ENCODE assay signal across 21 mouse cellular contexts in genomic region chr7:75369366-75369765, GRCm38 (mm10).
A peak's percentile ranks its signal among the peaks of the same experiment; 100 is the strongest.
DNase-seq lines count a peak whose midpoint lies in the region; ATAC-seq and TF ChIP-seq lines count a peak whose summit lies in the region.
"Had no signal": no experiment of that assay in that cellular context is flagged by ENCODE, and none has a peak within 500 bp of the region (broad histone marks: within the 10 kb centered on the region; RNA-seq: fewer than 3 reads in every experiment).

No protein-coding gene starts in this region.

- no peak overlapping the region for H3K4me3 ChIP-seq in liver, embryonic 13.5 days (replicated peaks)
- H3K4me3 ChIP-seq in liver, embryonic 11.5 days (ENCODE audit: low read depth, low read length): no peak overlapping the region
- no peak overlapping the region for H3K4me3 ChIP-seq in stomach, postnatal 0 days (ENCODE audit: low read depth, low read length)
- no peak overlapping the region for H3K4me3 ChIP-seq in limb, embryonic 10.5 days
- H3K4me3 ChIP-seq: embryonic facial prominence, embryonic 13.5 days; forebrain, embryonic 12.5 days; heart, embryonic 10.5 days had no signal

- no peak overlapping the region for H3K4me2 ChIP-seq in liver, embryonic 13.5 days
- no peak overlapping the region for H3K4me2 ChIP-seq in liver, embryonic 11.5 days
- H3K4me2 ChIP-seq in stomach, postnatal 0 days (replicated peaks; ENCODE audit: low read depth): no peak overlapping the region
- H3K4me2 ChIP-seq: embryonic facial prominence, embryonic 13.5 days; forebrain, embryonic 12.5 days; hindbrain, embryonic 14.5 days had no signal

- DNase-seq in liver, embryonic 13.5 days: no peak
- DNase-seq in liver, embryonic 11.5 days (ENCODE audit: low spot score): no peak
- DNase-seq in retina, postnatal 1 day: peak; percentile 40
- no peak for DNase-seq in retina, embryonic 14.5 days (ENCODE audit: low spot score)
- DNase-seq in R1 (ENCODE audit: low read depth, low spot score): peak; percentile 23
- DNase-seq in stomach, postnatal 0 days (ENCODE audit: low spot score): no peak
- no peak for DNase-seq in embryo, embryonic 11 days
- DNase-seq in limb, embryonic 10.5 days (ENCODE audit: low spot score): no peak
- DNase-seq: adrenal gland, postnatal 14 days; cerebellum, adult 11-12 months; cerebellum, adult 9-10 months; cerebellum, postnatal 25 days; gastrocnemius, postnatal 10 days; heart, adult 18-20 months; heart, postnatal 10 days had no signal

- 0 out of 2 replicates have a peak, but pooled peaks cover 4% of the 10 kb centered on the region for H3K27me3 ChIP-seq in liver, embryonic 13.5 days
- H3K27me3 ChIP-seq in liver, embryonic 11.5 days (replicated peaks; ENCODE audit: control insufficient read depth, insufficient read depth, low read length): no peaks in the 10 kb centered on the region
- H3K27me3 ChIP-seq in stomach, postnatal 0 days (ENCODE audit: control insufficient read depth, insufficient read depth, low read length): no peaks in the 10 kb centered on the region
- peaks cover 4% of the 10 kb centered on the region; the same call in 1 of the 2 replicates for H3K27me3 ChIP-seq in limb, embryonic 10.5 days (ENCODE audit: low read depth, poor library complexity, severe bottlenecking)
- H3K27me3 ChIP-seq: CH12.LX; embryonic facial prominence, embryonic 13.5 days; forebrain, embryonic 12.5 days had no signal

- no peaks in the 10 kb centered on the region for H3K9me3 ChIP-seq in liver, embryonic 13.5 days (replicated peaks)
- H3K9me3 ChIP-seq in liver, embryonic 11.5 days (ENCODE audit: control insufficient read depth, low read length): no peaks in the 10 kb centered on the region
- no peaks in the 10 kb centered on the region for H3K9me3 ChIP-seq in stomach, postnatal 0 days (ENCODE audit: control insufficient read depth, low read length)
- no peaks in the 10 kb centered on the region for H3K9me3 ChIP-seq in limb, embryonic 10.5 days (replicated peaks)
- H3K9me3 ChIP-seq: embryonic facial prominence, embryonic 13.5 days; forebrain, embryonic 12.5 days; heart, embryonic 10.5 days had no signal

- TF ChIP-seq EP300 in stomach, postnatal 0 days (optimal IDR thresholded peaks at IDR 0.05): no peak

- WGBS in liver, embryonic 13.5 days (ENCODE audit: insufficient replicate concordance): 48% methylated on average over 4 of the region's 4 CpGs
- 59% methylated on average over 4 of the region's 4 CpGs for WGBS in liver, embryonic 11.5 days
- 27% methylated on average over 4 of the region's 4 CpGs for WGBS in stomach, postnatal 0 days
- WGBS in limb, embryonic 10.5 days: 75% methylated on average over 4 of the region's 4 CpGs

- H3K27ac ChIP-seq in liver, embryonic 13.5 days: no peak overlapping the region
- no peak overlapping the region for H3K27ac ChIP-seq in liver, embryonic 11.5 days (ENCODE audit: low read depth, low read length)
- H3K27ac ChIP-seq in stomach, postnatal 0 days (replicated peaks): no peak overlapping the region
- H3K27ac ChIP-seq in limb, embryonic 10.5 days: no peak overlapping the region
- H3K27ac ChIP-seq: embryonic facial prominence, embryonic 13.5 days; forebrain, embryonic 12.5 days; heart, embryonic 10.5 days; hindbrain, embryonic 14.5 days had no signal

- H3K36me3 ChIP-seq in liver, embryonic 13.5 days: no peaks in the 10 kb centered on the region
- H3K36me3 ChIP-seq in liver, embryonic 11.5 days (ENCODE audit: control insufficient read depth, insufficient read depth, low read length): no peaks in the 10 kb centered on the region
- H3K36me3 ChIP-seq in stomach, postnatal 0 days (ENCODE audit: control insufficient read depth, insufficient read depth, low read length): no peaks in the 10 kb centered on the region
- no peaks in the 10 kb centered on the region for H3K36me3 ChIP-seq in limb, embryonic 10.5 days
- H3K36me3 ChIP-seq: embryonic facial prominence, embryonic 13.5 days; forebrain, embryonic 12.5 days; heart, embryonic 10.5 days had no signal

- peak; percentile 27; the same call in 1 of the 2 replicates for ATAC-seq in liver, embryonic 13.5 days (ENCODE audit: low read depth)
- ATAC-seq in liver, embryonic 11.5 days (replicated peaks; ENCODE audit: low FRiP score): no peak
- ATAC-seq in stomach, postnatal 0 days (ENCODE audit: low FRiP score, low TSS enrichment): peak; percentile 48
- ATAC-seq: forebrain, embryonic 16.5 days had no signal

- H3K4me1 ChIP-seq in liver, embryonic 13.5 days (replicated peaks): peaks cover 11% of the 10 kb centered on the region
- H3K4me1 ChIP-seq in liver, embryonic 11.5 days (replicated peaks; ENCODE audit: control insufficient read depth, insufficient read depth, low read length): 0 out of 2 replicates have a peak, but pooled peaks cover 2% of the 10 kb centered on the region
- H3K4me1 ChIP-seq in stomach, postnatal 0 days (replicated peaks; ENCODE audit: control insufficient read depth, insufficient read depth): no peaks in the 10 kb centered on the region
- H3K4me1 ChIP-seq in limb, embryonic 10.5 days: no peaks in the 10 kb centered on the region
- H3K4me1 ChIP-seq: forebrain, embryonic 12.5 days had no signal

- no peak overlapping the region for H3K9ac ChIP-seq in liver, embryonic 13.5 days
- no peak overlapping the region for H3K9ac ChIP-seq in liver, embryonic 11.5 days (ENCODE audit: low read depth, low read length)
- H3K9ac ChIP-seq in stomach, postnatal 0 days (ENCODE audit: low read length): no peak overlapping the region
- H3K9ac ChIP-seq: embryonic facial prominence, embryonic 13.5 days; forebrain, embryonic 12.5 days; hindbrain, embryonic 14.5 days had no signal

- no peak for TF ChIP-seq CTCF in stomach, postnatal 0 days (IDR thresholded peaks at IDR 0.05; ENCODE audit: low read depth)

Comparison
In these comparisons a context has a peak if more than half of its experiments do, and no peak if none do; other contexts are left out.
1. DNase-seq: peak in retina, postnatal 1 day (single experiment) and R1 (single experiment); none in liver, embryonic 13.5 days (single experiment), liver, embryonic 11.5 days (single experiment), retina, embryonic 14.5 days (single experiment), stomach, postnatal 0 days (single experiment), embryo, embryonic 11 days (single experiment) and limb, embryonic 10.5 days (single experiment).